Mouse (Mus musculus): ENCODE results near the gene Incenp. TPM values are rescaled to one million over a fixed set of nuclear protein-coding genes. Genes with fewer than 3 reads are reported as not detected.

Incenp gene
- polyA plus RNA-seq (2016; fragmentation: Nextera tagmentation; extraction: Ambion mirVana), result 93.8 and 122 TPM in 2 replicates

DNA sequence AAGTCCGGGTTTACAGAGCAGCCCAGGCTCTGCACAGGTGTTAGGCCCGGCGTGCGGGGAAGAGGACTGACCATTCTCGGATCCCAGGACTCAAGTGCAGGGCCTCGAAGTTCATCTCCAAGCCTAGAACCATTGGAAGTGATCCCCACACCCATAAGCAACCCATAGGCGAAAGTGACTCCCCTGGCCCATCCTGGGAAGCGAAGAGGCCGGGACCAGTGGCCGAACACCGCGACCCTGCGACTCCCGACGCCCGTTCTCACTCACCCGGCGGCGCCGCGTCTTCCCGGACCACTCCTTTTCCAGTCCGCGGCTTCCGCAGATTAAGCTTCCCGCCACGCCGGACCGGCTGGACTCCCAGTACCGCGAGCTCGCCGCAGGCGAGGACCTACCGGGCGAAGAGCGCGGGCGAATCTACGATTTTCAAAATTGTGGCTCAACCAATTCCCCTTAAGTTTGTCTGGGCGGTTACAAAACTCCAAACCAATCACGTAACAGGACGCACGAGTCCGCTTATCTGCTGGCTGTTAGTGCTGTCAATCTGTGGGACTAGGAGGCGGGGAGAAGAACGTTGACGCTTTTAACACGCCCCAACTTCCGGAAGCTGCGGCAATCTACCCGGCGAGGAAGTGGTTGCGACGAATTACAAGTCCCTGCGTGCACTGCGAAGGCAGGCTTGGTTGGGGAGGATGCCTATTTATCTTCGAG is at the start of gene Incenp:
Incenp (minus strand) TSS at position 480 of the 708 bp plus-strand sequence.
- DNase-seq (ENCODE audit: low spot score), result peak; percentile 99
- Histone ChIP-seq H3K9me3 (no peaks in the 10 kb centered on the region), H3K27ac (peak within 1 kb of the TSS; percentile 93), H3K27me3 (ENCODE audit: insufficient read depth, poor library complexity, severe bottlenecking) (no peaks in the 10 kb centered on the region), H3K4me1 (peaks cover 22% of the 10 kb centered on the region), H3K36me3 (peaks cover 21% of the 10 kb centered on the region), H3K4me3 (peak within 1 kb of the TSS; percentile 91)
- WGBS, result under 1% methylated on average over 58 of the region's 58 CpGs

DNA sequence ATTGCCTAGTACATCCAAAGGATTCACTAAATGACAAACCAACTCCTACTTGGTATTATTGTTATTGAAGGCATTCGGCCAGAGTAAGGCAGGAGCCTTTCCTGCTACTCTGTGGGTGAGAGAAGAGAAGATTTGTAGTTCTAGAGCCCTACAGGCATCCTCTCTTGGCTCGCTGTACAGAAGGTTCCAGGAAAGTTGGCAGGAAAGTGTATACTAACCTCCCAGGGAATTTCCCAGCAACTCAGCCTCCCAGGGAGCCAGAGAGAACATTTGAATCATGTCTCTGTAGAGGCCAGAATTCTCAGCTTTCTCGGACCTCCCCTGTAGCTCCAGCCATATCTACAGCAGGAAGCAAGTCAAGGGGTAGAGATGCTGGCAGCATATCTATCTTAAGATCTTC is 47.6 kb upstream of the Incenp start:
- Histone ChIP-seq H3K4me3 (no peak overlapping the region), H3K9me3 (no peaks in the 10 kb centered on the region), H3K27me3 (ENCODE audit: insufficient read depth, poor library complexity, severe bottlenecking) (no peaks in the 10 kb centered on the region), H3K27ac (no peak overlapping the region), H3K36me3 (no peaks in the 10 kb centered on the region), H3K4me1 (peaks cover 25% of the 10 kb centered on the region)
- DNase-seq (ENCODE audit: low spot score), result no peak
- WGBS, result 79% methylated on average over 3 of the region's 3 CpGs

DNA sequence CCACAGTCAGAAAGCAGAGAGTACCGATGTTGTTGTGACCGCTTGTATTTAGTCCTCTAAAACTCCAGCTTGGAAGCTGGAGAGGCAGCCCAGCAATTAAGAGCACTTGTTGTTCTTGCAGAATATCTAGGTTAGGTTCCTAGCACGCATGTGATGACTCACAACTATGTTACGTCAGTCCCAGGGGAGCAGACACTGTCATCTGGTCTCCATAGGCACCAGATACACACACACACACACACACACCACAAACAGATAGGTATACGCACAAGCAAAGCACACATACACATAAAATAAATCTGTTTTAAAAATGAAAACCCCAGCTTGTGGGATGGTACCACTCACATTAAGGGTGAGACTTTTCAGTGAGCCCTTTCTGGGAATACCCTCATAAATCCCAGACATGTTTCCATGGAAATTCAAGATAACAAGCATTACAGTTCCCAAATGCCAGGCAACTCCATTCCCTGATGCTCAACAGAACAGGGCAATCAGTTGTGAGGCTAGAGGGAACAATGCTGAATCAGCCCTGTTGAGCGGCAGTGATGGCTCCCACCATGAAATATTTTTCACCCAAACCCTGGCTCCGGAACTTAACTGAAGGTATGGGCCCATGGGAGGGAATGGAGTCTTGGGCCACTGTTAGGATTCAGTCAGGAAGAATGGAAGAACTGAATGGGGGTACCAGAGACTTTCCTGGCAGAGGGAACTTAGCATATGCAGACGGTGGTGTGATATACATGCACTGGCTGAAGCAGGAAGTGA is 46.6 kb upstream of the Incenp start:
- Histone ChIP-seq H3K36me3 (no peaks in the 10 kb centered on the region), H3K9me3 (no peaks in the 10 kb centered on the region), H3K4me1 (peaks cover 29% of the 10 kb centered on the region), H3K27ac (0 out of 2 replicates have a peak overlapping the region, but pooled peaks have one; percentile 25), H3K27me3 (ENCODE audit: insufficient read depth, poor library complexity, severe bottlenecking) (no peaks in the 10 kb centered on the region), H3K4me3 (no peak overlapping the region)
- DNase-seq (ENCODE audit: low spot score), result no peak
- WGBS, result 75% methylated on average over 8 of the region's 8 CpGs

GRCm38 (mm10) chr19:9942539-9943533 is 43.5 kb upstream of the Incenp start:
- 48% methylated on average over 10 of the region's 10 CpGs for WGBS
- H3K4me1 ChIP-seq, result peaks cover 40% of the 10 kb centered on the region
- DNase-seq (ENCODE audit: low spot score), result no peak
- H3K4me3 ChIP-seq, result no peak overlapping the region
- no peaks in the 10 kb centered on the region for H3K9me3 ChIP-seq
- peak overlapping the region; percentile 77 for H3K27ac ChIP-seq
- H3K36me3 ChIP-seq, result no peaks in the 10 kb centered on the region
- H3K27me3 ChIP-seq (ENCODE audit: insufficient read depth, poor library complexity, severe bottlenecking), result no peaks in the 10 kb centered on the region

- DNase-seq (ENCODE audit: low spot score), result no peak
- Histone ChIP-seq H3K27ac (0 out of 2 replicates have a peak overlapping the region, but pooled peaks have one; percentile 13), H3K27me3 (ENCODE audit: insufficient read depth, poor library complexity, severe bottlenecking) (no peaks in the 10 kb centered on the region), H3K4me1 (peaks cover 40% of the 10 kb centered on the region), H3K36me3 (no peaks in the 10 kb centered on the region), H3K9me3 (no peaks in the 10 kb centered on the region), H3K4me3 (no peak overlapping the region)
- 52% methylated on average over 1 of the region's 1 CpGs for WGBS
Measured at GRCm38 (mm10) chr19:9941809-9942208, 42.5 kb upstream of the Incenp start.

DNA sequence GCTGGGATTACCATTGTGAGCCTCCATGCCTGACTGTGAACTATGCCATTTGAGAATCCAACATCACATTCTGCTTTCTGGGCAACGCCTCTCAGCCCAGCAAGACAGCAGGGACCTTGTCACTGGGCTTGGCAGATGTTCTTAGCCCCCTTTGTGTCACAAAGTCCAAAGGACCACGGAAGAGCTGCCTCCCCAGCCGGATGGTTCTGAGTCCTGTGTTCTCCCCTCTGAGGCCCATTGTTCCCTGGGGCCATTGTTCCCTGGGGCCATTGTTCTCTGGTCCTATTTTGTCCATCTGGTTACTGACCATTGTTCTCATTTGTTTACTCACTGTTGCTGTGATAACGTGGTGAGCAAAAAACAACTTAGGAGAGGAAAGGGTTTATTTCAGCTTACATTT is 41.6 kb upstream of the Incenp start:
- no peak overlapping the region for H3K4me3 ChIP-seq
- no peaks in the 10 kb centered on the region for H3K9me3 ChIP-seq
- 47% methylated on average over 4 of the region's 4 CpGs for WGBS
- no peaks in the 10 kb centered on the region for H3K27me3 ChIP-seq (ENCODE audit: insufficient read depth, poor library complexity, severe bottlenecking)
- no peak overlapping the region for H3K27ac ChIP-seq
- H3K4me1 ChIP-seq, result peaks cover 36% of the 10 kb centered on the region
- DNase-seq (ENCODE audit: low spot score), result no peak
- H3K36me3 ChIP-seq, result no peaks in the 10 kb centered on the region

DNA sequence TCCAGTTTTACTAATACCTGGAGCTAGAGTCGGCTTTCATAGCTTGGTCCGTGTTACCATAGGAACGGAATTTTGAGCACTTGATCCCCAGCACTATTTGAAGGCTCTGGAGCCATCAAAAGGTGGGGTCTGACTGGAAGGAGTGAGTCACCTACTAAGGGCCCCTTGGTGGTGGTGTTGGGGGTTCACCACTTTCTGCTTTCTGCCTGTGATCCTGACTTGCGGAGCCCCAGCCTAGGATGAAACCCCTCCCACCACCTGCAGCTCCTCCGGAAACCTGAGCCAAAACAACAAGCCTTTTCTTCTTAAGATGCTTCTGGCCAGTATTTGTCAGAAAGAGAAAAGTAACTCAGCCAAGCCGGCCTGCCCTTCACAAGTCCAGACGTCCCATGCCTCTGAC is 40.5 kb upstream of the Incenp start:
- no peaks in the 10 kb centered on the region for H3K36me3 ChIP-seq
- 63% methylated on average over 7 of the region's 7 CpGs for WGBS

GRCm38 (mm10) chr19:9938824-9939303 is 39.5 kb upstream of the Incenp start:
- H3K4me1 ChIP-seq, result peaks cover 36% of the 10 kb centered on the region
- H3K36me3 ChIP-seq, result no peaks in the 10 kb centered on the region
- peak overlapping the region; percentile 13; the same call in 1 of the 2 replicates for H3K27ac ChIP-seq
- H3K4me3 ChIP-seq, result no peak overlapping the region
- 59% methylated on average over 13 of the region's 13 CpGs for WGBS
- H3K27me3 ChIP-seq (ENCODE audit: insufficient read depth, poor library complexity, severe bottlenecking), result no peaks in the 10 kb centered on the region
- no peak for DNase-seq (ENCODE audit: low spot score)
- H3K9me3 ChIP-seq, result no peaks in the 10 kb centered on the region

More for the DNA sequence above, 40.5 kb upstream of the Incenp start:
- DNase-seq (ENCODE audit: low spot score), result no peak
- no peak overlapping the region for H3K27ac ChIP-seq
- peaks cover 36% of the 10 kb centered on the region for H3K4me1 ChIP-seq
- H3K27me3 ChIP-seq (ENCODE audit: insufficient read depth, poor library complexity, severe bottlenecking), result no peaks in the 10 kb centered on the region
- no peaks in the 10 kb centered on the region for H3K9me3 ChIP-seq
- no peak overlapping the region for H3K4me3 ChIP-seq

DNA sequence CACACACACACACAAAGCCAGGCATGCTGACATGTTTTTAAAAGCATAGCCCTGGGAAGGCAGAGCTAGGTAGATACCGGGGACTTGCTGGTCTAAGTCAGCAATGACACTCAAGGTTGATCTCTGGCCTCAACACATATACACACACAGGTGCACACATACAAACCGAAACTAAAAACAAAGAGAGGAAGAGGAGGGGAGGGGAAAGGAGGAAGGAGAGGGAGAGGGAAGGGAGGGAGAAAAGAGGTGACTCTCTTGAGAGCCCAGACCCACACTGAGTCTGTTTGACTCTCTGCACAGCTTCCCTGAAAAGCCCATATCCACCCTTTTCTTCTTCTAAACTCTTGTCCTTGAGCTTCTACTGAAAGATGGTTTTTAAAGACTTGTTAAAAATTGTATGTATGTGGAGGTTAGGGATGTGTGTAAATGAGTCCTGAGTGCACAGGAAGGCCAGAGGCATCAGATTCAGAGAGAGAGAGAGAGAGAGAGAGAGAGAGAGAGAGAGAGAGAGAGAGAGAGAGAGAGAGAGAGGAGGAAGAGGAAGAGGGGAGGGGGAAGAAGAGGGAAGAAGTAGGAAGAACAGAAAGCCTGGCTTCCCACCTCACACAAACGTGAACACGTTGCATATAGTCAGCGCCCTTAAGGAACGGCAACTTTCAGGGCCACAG is 38.9 kb upstream of the Incenp start:
- no peaks in the 10 kb centered on the region for H3K27me3 ChIP-seq (ENCODE audit: insufficient read depth, poor library complexity, severe bottlenecking)
- H3K36me3 ChIP-seq, result no peaks in the 10 kb centered on the region
- 73% methylated on average over 6 of the region's 6 CpGs for WGBS

DNA sequence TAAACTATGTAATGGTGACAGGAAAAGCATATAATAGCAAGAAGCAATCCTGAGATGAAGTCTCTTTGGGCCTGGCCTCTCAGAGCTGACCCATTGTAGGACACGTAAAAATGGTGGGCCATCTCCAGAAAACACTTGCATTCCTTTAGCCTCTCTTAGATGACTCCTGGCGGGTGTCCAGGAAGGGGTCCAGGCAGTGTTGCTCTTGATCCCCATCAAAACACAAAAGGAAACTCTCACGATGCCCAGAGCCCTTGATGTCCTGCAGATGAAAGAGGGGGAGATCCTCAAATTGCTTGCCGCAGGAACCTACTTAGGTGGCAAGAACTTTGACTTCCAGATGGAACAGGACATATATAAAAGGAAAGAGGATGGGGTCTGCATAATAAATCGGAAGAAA is 38.1 kb upstream of the Incenp start:
- no peak overlapping the region for H3K4me3 ChIP-seq
- H3K9me3 ChIP-seq, result no peaks in the 10 kb centered on the region
- peaks cover 24% of the 10 kb centered on the region for H3K4me1 ChIP-seq
- H3K27me3 ChIP-seq (ENCODE audit: insufficient read depth, poor library complexity, severe bottlenecking), result no peaks in the 10 kb centered on the region
- no peak overlapping the region for H3K27ac ChIP-seq
- 63% methylated on average over 5 of the region's 5 CpGs for WGBS
- DNase-seq (ENCODE audit: low spot score), result no peak
- no peaks in the 10 kb centered on the region for H3K36me3 ChIP-seq

More for the DNA sequence above, 38.9 kb upstream of the Incenp start:
- DNase-seq (ENCODE audit: low spot score), result no peak
- H3K27ac ChIP-seq, result peak overlapping the region; percentile 13; the same call in 1 of the 2 replicates
- H3K4me1 ChIP-seq, result peaks cover 33% of the 10 kb centered on the region
- no peak overlapping the region for H3K4me3 ChIP-seq
- H3K9me3 ChIP-seq, result no peaks in the 10 kb centered on the region

GRCm38 (mm10) chr19:9936579-9936978 is 37.2 kb upstream of the Incenp start:
- H3K27ac ChIP-seq, result no peak overlapping the region
- H3K27me3 ChIP-seq (ENCODE audit: insufficient read depth, poor library complexity, severe bottlenecking), result no peaks in the 10 kb centered on the region
- no peaks in the 10 kb centered on the region for H3K9me3 ChIP-seq
- no peaks in the 10 kb centered on the region for H3K36me3 ChIP-seq
- no peak overlapping the region for H3K4me3 ChIP-seq
- H3K4me1 ChIP-seq, result peaks cover 16% of the 10 kb centered on the region
- WGBS, result 68% methylated on average over 5 of the region's 5 CpGs
- DNase-seq (ENCODE audit: low spot score), result no peak

DNA sequence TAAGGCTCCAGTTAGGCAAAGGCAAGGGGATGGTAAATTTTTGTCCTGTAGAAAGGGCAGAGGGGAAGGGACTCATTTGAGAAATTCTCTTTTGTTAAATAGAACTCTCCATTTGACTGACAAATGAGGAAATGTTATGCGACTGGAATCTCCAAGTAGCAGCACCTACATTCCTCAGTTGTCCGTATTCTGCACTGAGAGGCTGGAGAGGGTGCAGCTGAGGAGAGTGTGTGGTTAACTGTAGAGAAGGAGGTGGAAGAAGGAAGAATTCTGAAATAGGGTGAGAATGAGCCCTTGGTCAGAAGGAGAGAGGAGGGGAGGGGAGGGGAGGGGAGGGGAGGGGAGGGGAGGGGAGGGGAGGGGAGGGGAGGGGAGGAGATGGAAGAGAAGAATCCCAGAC is 34.6 kb upstream of the Incenp start:
- Histone ChIP-seq H3K27ac (no peak overlapping the region), H3K9me3 (no peaks in the 10 kb centered on the region), H3K36me3 (no peaks in the 10 kb centered on the region), H3K4me3 (no peak overlapping the region), H3K4me1 (peaks cover 14% of the 10 kb centered on the region; the same call in 1 of the 2 replicates), H3K27me3 (ENCODE audit: insufficient read depth, poor library complexity, severe bottlenecking) (no peaks in the 10 kb centered on the region)
- DNase-seq (ENCODE audit: low spot score), result no peak
- WGBS, result 55% methylated on average over 2 of the region's 2 CpGs

All from heart, embryonic 10.5 days (tissue).